Mouse (Mus musculus): ENCODE data around the gene Gm21972. TPM values are rescaled to one million over a fixed set of nuclear protein-coding genes. Genes with fewer than 3 reads are reported as not detected.

Gene Gm21972
- polyA plus RNA-seq, 1 experiment from 2014 or later = 0.51 TPM

DNA sequence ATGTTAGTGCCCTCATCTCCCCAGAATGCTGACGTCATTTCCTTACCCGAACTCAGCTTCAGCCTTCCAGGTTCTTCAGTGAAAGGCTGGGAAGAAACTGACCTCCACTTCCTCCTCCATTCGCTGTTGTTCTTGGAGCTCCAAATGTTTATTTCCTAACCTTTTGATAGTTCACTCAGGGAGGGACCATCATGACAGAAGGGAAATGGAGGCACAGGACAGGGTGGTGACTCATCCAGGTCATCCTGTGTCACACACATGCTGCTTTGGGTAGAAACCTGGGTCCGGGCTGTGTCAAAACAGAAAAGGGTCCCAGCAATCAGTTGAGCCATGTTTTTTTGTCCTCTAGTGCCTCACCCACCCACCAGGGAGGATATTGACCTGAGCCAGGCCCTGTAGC, 9.7 kb downstream of the Gm21972 start:
- H3K36me3 ChIP-seq (ENCODE audit: control insufficient read depth, insufficient read depth, low read length) = peaks cover 25% of the 10 kb centered on the region
- DNase-seq (ENCODE audit: low spot score) (no peak), ATAC-seq (ENCODE audit: low read depth) (no peak)
- no peak overlapping the region for H3K9ac ChIP-seq (ENCODE audit: low read depth, low read length)
- WGBS = 80% methylated on average over 4 of the region's 4 CpGs
- no peak overlapping the region for H3K4me2 ChIP-seq (ENCODE audit: low read depth, low read length)
- no peaks in the 10 kb centered on the region for H3K9me3 ChIP-seq (ENCODE audit: control insufficient read depth, low read length)
- no peaks in the 10 kb centered on the region for H3K27me3 ChIP-seq (replicated peaks; ENCODE audit: control insufficient read depth, insufficient read depth, low read length)
- no peak overlapping the region for H3K4me3 ChIP-seq (ENCODE audit: low read depth, low read length)
- H3K27ac ChIP-seq (replicated peaks; ENCODE audit: low read depth, low read length) = no peak overlapping the region
- no peaks in the 10 kb centered on the region for H3K4me1 ChIP-seq (ENCODE audit: control insufficient read depth, insufficient read depth, low read length)

DNA sequence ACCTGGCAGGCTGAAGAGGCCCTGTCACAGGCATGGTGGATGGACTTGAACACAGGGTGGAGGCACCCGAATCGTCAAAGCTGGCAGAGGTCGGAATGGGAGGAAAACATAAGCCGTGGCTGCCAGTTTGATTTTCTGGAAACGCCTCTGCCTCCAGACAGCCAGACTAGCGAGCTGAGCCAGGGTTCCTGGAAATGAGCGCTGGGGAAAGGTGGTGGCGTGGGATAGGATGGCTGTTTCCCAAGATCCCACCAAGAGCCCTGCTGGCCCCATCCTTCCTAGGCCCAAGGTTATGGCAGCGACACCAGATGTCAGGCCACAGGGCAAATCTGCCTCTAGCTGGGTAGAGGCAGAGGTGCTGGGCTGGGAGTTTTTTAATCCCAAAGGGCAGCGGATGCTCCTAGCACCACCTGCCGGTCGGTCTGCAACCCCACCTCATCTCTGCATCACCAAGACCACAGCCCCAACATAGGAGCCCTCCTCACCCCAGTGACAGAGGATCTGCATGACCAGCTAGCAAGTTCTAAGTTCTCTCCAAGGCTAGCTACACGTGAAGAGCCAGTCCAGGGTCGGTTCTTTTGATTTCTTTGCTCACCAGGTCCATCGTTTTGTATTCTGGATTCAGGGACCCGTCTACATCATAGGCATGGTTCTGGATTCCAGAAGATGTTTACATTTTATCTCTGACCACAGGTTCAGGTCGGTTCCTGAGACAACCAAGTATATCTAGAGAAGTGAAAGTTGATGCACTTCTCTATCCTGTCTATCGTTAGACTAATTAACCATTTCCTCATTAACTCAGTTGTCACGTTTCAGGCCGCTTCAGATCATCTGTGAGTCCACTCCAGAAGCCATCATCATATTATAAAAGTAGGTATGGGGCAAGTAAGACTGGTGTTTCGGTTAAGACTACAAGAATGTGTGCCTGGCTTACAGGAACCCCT, 10.8 kb downstream of the Gm21972 start:
- Histone ChIP-seq H3K27ac (replicated peaks; ENCODE audit: low read depth, low read length) (no peak overlapping the region), H3K36me3 (ENCODE audit: control insufficient read depth, insufficient read depth, low read length) (peaks cover 18% of the 10 kb centered on the region; the same call in 1 of the 2 replicates), H3K4me1 (ENCODE audit: control insufficient read depth, insufficient read depth, low read length) (no peaks in the 10 kb centered on the region), H3K9ac (ENCODE audit: low read depth, low read length) (no peak overlapping the region), H3K9me3 (ENCODE audit: control insufficient read depth, low read length) (no peaks in the 10 kb centered on the region), H3K27me3 (replicated peaks; ENCODE audit: control insufficient read depth, insufficient read depth, low read length) (no peaks in the 10 kb centered on the region), H3K4me2 (ENCODE audit: low read depth, low read length) (no peak overlapping the region), H3K4me3 (ENCODE audit: low read depth, low read length) (no peak overlapping the region)
- DNase-seq (ENCODE audit: low spot score) (no peak), ATAC-seq (ENCODE audit: low read depth) (no peak)
- 79% methylated on average over 21 of the region's 21 CpGs for WGBS

- WGBS = 81% methylated on average over 5 of the region's 5 CpGs
Observed at GRCm38 (mm10) chr1:86146293-86146692, 12.9 kb downstream of the Gm21972 start.

GRCm38 (mm10) chr1:86147557-86147956, 14.1 kb downstream of the Gm21972 start:
- no peak for ATAC-seq (ENCODE audit: low read depth)

More at GRCm38 (mm10) chr1:86146293-86146692, 12.9 kb downstream of the Gm21972 start:
- no peak for DNase-seq (ENCODE audit: low spot score)
- Histone ChIP-seq H3K4me1 (ENCODE audit: control insufficient read depth, insufficient read depth, low read length) (no peaks in the 10 kb centered on the region), H3K4me2 (ENCODE audit: low read depth, low read length) (no peak overlapping the region), H3K36me3 (ENCODE audit: control insufficient read depth, insufficient read depth, low read length) (0 out of 2 replicates have a peak, but pooled peaks cover under 1% of the 10 kb centered on the region), H3K9me3 (ENCODE audit: control insufficient read depth, low read length) (no peaks in the 10 kb centered on the region), H3K9ac (ENCODE audit: low read depth, low read length) (no peak overlapping the region), H3K4me3 (ENCODE audit: low read depth, low read length) (no peak overlapping the region), H3K27me3 (replicated peaks; ENCODE audit: control insufficient read depth, insufficient read depth, low read length) (no peaks in the 10 kb centered on the region), H3K27ac (replicated peaks; ENCODE audit: low read depth, low read length) (no peak overlapping the region)
- ATAC-seq (ENCODE audit: low read depth) = no peak

GRCm38 (mm10) chr1:86148161-86148560, 14.7 kb downstream of the Gm21972 start:
- Histone ChIP-seq H3K4me3 (ENCODE audit: low read depth, low read length) (no peak overlapping the region), H3K9me3 (ENCODE audit: control insufficient read depth, low read length) (no peaks in the 10 kb centered on the region), H3K36me3 (ENCODE audit: control insufficient read depth, insufficient read depth, low read length) (no peaks in the 10 kb centered on the region), H3K27ac (replicated peaks; ENCODE audit: low read depth, low read length) (no peak overlapping the region), H3K4me2 (ENCODE audit: low read depth, low read length) (no peak overlapping the region), H3K27me3 (replicated peaks; ENCODE audit: control insufficient read depth, insufficient read depth, low read length) (no peaks in the 10 kb centered on the region), H3K9ac (ENCODE audit: low read depth, low read length) (no peak overlapping the region), H3K4me1 (ENCODE audit: control insufficient read depth, insufficient read depth, low read length) (no peaks in the 10 kb centered on the region)
- DNase-seq (ENCODE audit: low spot score) = peak; percentile 13
- 78% methylated on average over 9 of the region's 9 CpGs for WGBS
- no peak for ATAC-seq (ENCODE audit: low read depth)

More at GRCm38 (mm10) chr1:86147557-86147956, 14.1 kb downstream of the Gm21972 start:
- no peaks in the 10 kb centered on the region for H3K27me3 ChIP-seq (replicated peaks; ENCODE audit: control insufficient read depth, insufficient read depth, low read length)
- WGBS = 75% methylated on average over 5 of the region's 5 CpGs
- no peaks in the 10 kb centered on the region for H3K36me3 ChIP-seq (ENCODE audit: control insufficient read depth, insufficient read depth, low read length)
- H3K4me3 ChIP-seq (ENCODE audit: low read depth, low read length) = no peak overlapping the region
- no peaks in the 10 kb centered on the region for H3K9me3 ChIP-seq (ENCODE audit: control insufficient read depth, low read length)
- no peak overlapping the region for H3K27ac ChIP-seq (replicated peaks; ENCODE audit: low read depth, low read length)
- no peak overlapping the region for H3K4me2 ChIP-seq (ENCODE audit: low read depth, low read length)
- no peak overlapping the region for H3K9ac ChIP-seq (ENCODE audit: low read depth, low read length)
- DNase-seq (ENCODE audit: low spot score) = no peak
- H3K4me1 ChIP-seq (ENCODE audit: control insufficient read depth, insufficient read depth, low read length) = no peaks in the 10 kb centered on the region

- ATAC-seq (ENCODE audit: low read depth) = no peak
- Histone ChIP-seq H3K9ac (ENCODE audit: low read depth, low read length) (no peak overlapping the region), H3K4me1 (ENCODE audit: control insufficient read depth, insufficient read depth, low read length) (0 out of 2 replicates have a peak, but pooled peaks cover 2% of the 10 kb centered on the region), H3K36me3 (ENCODE audit: control insufficient read depth, insufficient read depth, low read length) (no peaks in the 10 kb centered on the region), H3K4me3 (ENCODE audit: low read depth, low read length) (no peak overlapping the region), H3K9me3 (ENCODE audit: control insufficient read depth, low read length) (no peaks in the 10 kb centered on the region), H3K27me3 (replicated peaks; ENCODE audit: control insufficient read depth, insufficient read depth, low read length) (no peaks in the 10 kb centered on the region), H3K4me2 (ENCODE audit: low read depth, low read length) (no peak overlapping the region), H3K27ac (replicated peaks; ENCODE audit: low read depth, low read length) (no peak overlapping the region)
- WGBS = 73% methylated on average over 6 of the region's 6 CpGs
- no peak for DNase-seq (ENCODE audit: low spot score)
Observed at GRCm38 (mm10) chr1:86150929-86151328, 17.5 kb downstream of the Gm21972 start.

DNA sequence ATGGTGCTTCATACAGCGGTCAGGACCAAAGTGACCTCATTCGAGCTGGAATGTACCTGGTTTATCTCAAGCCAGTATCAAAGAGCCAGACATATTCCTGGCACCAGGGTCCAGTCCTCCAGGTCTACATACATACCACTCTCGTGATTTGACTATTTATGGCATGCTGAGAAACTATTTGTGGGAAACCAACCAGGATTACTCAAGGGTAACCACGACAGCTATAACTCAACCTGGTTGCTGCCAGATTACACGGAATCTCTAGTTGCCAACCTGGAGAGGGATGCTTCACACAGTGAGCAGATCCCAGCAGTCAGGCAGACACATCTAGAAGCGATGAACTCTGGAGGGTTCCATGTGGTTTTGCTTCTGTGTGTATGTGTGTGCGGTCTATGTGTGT, 17.9 kb downstream of the Gm21972 start:
- DNase-seq (ENCODE audit: low spot score) (no peak), ATAC-seq (ENCODE audit: low read depth) (no peak)
- H3K4me1 ChIP-seq (ENCODE audit: control insufficient read depth, insufficient read depth, low read length) = 0 out of 2 replicates have a peak, but pooled peaks cover 2% of the 10 kb centered on the region
- H3K9me3 ChIP-seq (ENCODE audit: control insufficient read depth, low read length) = no peaks in the 10 kb centered on the region
- H3K36me3 ChIP-seq (ENCODE audit: control insufficient read depth, insufficient read depth, low read length) = no peaks in the 10 kb centered on the region
- no peak overlapping the region for H3K4me2 ChIP-seq (ENCODE audit: low read depth, low read length)
- no peaks in the 10 kb centered on the region for H3K27me3 ChIP-seq (replicated peaks; ENCODE audit: control insufficient read depth, insufficient read depth, low read length)
- 83% methylated on average over 7 of the region's 7 CpGs for WGBS
- H3K9ac ChIP-seq (ENCODE audit: low read depth, low read length) = no peak overlapping the region
- H3K4me3 ChIP-seq (ENCODE audit: low read depth, low read length) = no peak overlapping the region
- no peak overlapping the region for H3K27ac ChIP-seq (replicated peaks; ENCODE audit: low read depth, low read length)

DNA sequence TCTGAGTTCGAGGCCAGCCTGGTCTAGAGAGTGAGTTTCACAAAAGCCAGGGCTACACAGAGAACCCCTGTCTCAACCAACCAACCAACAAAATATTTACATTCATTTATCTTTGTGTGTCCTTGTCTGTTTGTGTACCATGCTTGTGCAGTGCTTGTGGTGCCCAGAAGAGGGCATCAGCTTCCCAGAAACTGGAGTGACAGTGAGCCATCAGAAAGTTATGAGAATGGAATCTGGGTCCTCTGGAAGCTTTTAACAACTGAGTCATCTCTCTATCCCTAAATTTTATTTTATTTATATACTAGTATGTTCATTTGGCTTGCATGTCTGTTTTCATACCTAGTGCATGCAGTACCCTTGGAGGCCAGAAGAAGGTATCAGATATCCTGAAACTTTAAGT, 19.2 kb downstream of the Gm21972 start:
- no peak overlapping the region for H3K4me2 ChIP-seq (ENCODE audit: low read depth, low read length)
- no peak for ATAC-seq (ENCODE audit: low read depth)
- no peaks in the 10 kb centered on the region for H3K27me3 ChIP-seq (replicated peaks; ENCODE audit: control insufficient read depth, insufficient read depth, low read length)
- 0 out of 2 replicates have a peak, but pooled peaks cover 2% of the 10 kb centered on the region for H3K4me1 ChIP-seq (ENCODE audit: control insufficient read depth, insufficient read depth, low read length)
- DNase-seq (ENCODE audit: low spot score) = no peak
- 88% methylated on average over 1 of the region's 1 CpGs for WGBS
- no peak overlapping the region for H3K4me3 ChIP-seq (ENCODE audit: low read depth, low read length)
- H3K36me3 ChIP-seq (ENCODE audit: control insufficient read depth, insufficient read depth, low read length) = no peaks in the 10 kb centered on the region
- no peak overlapping the region for H3K27ac ChIP-seq (replicated peaks; ENCODE audit: low read depth, low read length)
- H3K9me3 ChIP-seq (ENCODE audit: control insufficient read depth, low read length) = no peaks in the 10 kb centered on the region
- no peak overlapping the region for H3K9ac ChIP-seq (ENCODE audit: low read depth, low read length)
